Mouse (Mus musculus): ENCODE data around the gene Prl3b1. TPM values are rescaled to one million over a fixed set of nuclear protein-coding genes. Genes with fewer than 3 reads are reported as not detected.

Gene Prl3b1
- total RNA-seq (2021), result not detected
- long read RNA-seq, experiment 1, result 0 reads
- long read RNA-seq, experiment 2, result 0 reads

DNA sequence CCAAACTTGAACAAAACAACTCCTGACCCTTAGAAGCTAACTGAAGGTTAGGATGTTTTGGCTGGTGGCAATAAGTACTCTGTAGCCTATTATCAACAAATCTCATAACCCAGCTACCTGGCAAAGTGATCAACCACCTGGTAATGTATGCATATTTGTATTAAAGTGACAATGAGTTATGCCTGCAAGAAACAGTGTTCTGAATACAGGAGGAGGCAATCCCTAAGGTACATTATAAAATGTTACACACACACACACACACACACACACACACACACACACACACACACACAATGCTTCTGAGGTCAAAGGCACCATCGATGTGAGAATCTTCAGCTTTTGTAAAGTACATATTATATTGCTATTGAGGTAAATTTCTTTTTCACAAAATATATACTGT is at the start of gene Prl3b1:
Gene Prl3b1 (plus strand): TSS at position 301 of the 400 bp plus-strand sequence.
- DNase-seq, result no peak

DNA sequence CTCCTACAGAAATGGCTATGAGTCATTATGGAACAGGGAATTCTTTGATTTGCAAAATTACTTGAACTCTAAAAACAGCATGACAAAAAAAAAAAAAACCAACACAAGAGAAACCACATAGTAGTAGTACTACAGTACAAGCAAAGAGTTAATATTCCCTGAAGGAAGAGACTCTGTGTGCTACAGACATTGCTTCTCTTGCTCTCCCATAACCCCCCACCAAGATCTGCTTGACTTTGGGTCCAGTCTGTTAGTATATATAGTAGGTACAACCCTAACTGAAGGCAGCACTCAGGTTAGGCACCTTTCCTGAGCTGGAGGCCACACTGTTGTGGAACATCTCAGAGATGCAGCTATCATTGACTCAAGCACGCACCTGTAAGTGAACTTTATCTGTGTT is 45.3 kb upstream of the Prl3b1 start, which contains the start of gene Prl3c1:
Gene Prl3c1 (plus strand): TSS at position 301 of the 400 bp plus-strand sequence.
- no peak for DNase-seq

DNA sequence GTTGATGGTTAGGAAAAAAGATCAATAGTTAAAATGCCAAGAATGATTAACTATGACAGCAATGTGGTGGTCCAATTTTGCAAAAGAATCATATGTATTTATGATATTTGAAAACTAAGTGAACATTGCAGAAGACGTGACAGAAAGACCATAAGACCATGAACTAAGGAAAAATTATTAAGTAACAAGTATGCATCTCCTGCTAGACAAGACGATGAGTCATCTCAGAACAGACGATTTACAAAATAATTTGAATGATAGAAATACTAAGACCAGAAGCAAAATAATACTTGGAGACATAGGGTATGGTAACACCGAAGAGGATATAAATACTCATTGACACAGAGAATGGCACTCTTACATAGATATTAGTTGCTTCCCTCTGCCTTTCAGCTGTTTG is 17.5 kb downstream of the Prl3b1 start, which contains the start of gene Prl3a1:
Gene Prl3a1 (plus strand): TSS at position 301 of the 400 bp plus-strand sequence.
- DNase-seq, result no peak

Other genes with a start within 250 kb of the Prl3b1 start
- not detected for gene Prl, start 184.3 kb upstream of the Prl3b1 start, total RNA-seq (2021)
- not detected for gene Prl3d1, start 147.7 kb upstream of the Prl3b1 start, total RNA-seq (2021)
- gene Prl3d2, start 120.1 kb upstream of the Prl3b1 start, total RNA-seq (2021), result not detected
- not detected for gene Prl3d3, start 85.1 kb upstream of the Prl3b1 start, total RNA-seq (2021)
- not detected for gene Prl3c1, start 45.2 kb upstream of the Prl3b1 start, total RNA-seq (2021)
- gene Prl3a1, start 17.6 kb downstream of the Prl3b1 start, total RNA-seq (2021), result not detected
- gene Prl6a1, start 70.8 kb downstream of the Prl3b1 start, total RNA-seq (2021), result not detected
- gene Prl8a2, start 103.8 kb downstream of the Prl3b1 start, total RNA-seq (2021), result 1 to 10 TPM; 1.6 to 5.2 TPM
- not detected for gene Prl2b1, start 149.0 kb downstream of the Prl3b1 start, total RNA-seq (2021)
- not detected for gene Prl8a6, start 196.8 kb downstream of the Prl3b1 start, total RNA-seq (2021)